Mouse (Mus musculus): ENCODE measurements around the gene Pate2.

DNA sequence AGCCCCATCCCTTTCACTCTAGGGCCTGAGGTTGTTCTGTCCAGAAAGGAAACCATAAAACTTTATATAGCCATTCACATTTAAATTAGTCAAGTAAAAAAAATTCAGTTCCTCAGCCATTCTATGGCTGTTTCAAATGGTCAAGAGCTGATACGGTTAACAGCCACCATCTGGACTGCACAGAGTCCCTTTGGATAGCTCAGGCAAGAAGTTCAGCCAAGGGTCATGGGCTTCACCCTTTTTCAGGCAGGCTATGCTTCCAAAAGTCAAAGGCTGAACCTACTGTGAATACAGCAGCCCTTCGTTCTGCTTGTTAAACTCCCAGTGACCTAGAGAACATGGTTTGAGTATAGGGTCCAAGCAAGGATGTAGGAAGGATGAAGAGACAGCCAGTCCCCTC, 25.4 kb upstream of the Pate2 start:
- TF ChIP-seq EP300 (IDR thresholded peaks at IDR 0.05; ENCODE audit: insufficient read depth, low read depth, low read length) (no peak), POLR2A (IDR thresholded peaks at IDR 0.05; ENCODE audit: insufficient read depth, low read depth, low read length) (no peak), CTCF (IDR thresholded peaks at IDR 0.05) (no peak)

Measured in heart, adult 2 months (tissue).